Mouse (Mus musculus) forebrain, embryonic 11.5 days (tissue): ENCODE measurements at regions not wholly inside any gene's neighbourhood (a gene's known extent, or its start where the extent isn't known, plus 50 kb on each side); places are given as distances from the start of the nearest gene placed in this dataset.

Source experiments
- ATAC-seq: fragments of 200-750 bp; cut with Nextera tagmentation; replicated peaks from 2 replicates; pipeline ENCODE4 v1.8.0; 2017; ENCODE audit warnings: moderate TSS enrichment; ENCODE audit not compliant: low FRiP score
- DNase-seq: peaks from one replicate; pipeline ENCODE4 v3.0.0-alpha.2; 2017; ENCODE audit warnings: low spot score
- H3K27ac ChIP-seq: fragments of 300-500 bp; sonication (generic); 2 replicates; pipeline ENCODE4 v1.5.1; 2014; ENCODE audit warnings: low read depth, low read length
- H3K27me3 ChIP-seq: fragments of 300-500 bp; sonication (generic); 2 replicates; pipeline ENCODE4 v1.6.1; 2014; ENCODE audit warnings: mild to moderate bottlenecking, low read length, mixed read lengths; ENCODE audit not compliant: control insufficient read depth, insufficient read depth
- H3K36me3 ChIP-seq: fragments of 300-500 bp; sonication (generic); 2 replicates; pipeline ENCODE4 v1.6.1; 2014; ENCODE audit warnings: mild to moderate bottlenecking, low read length, moderate library complexity, mixed read lengths; ENCODE audit not compliant: control insufficient read depth, insufficient read depth
- H3K4me1 ChIP-seq: fragments of 300-500 bp; sonication (generic); replicated peaks from 2 replicates; pipeline ENCODE4 v1.6.1; 2014; ENCODE audit warnings: low read length, mixed read lengths; ENCODE audit not compliant: control insufficient read depth, insufficient read depth
- H3K4me2 ChIP-seq: fragments of 300-500 bp; sonication (generic); 2 replicates; pipeline ENCODE4 v1.6.1; 2014; ENCODE audit warnings: low read depth, mild to moderate bottlenecking, low read length, moderate library complexity, mixed read lengths; ENCODE audit not compliant: severe bottlenecking
- H3K4me3 ChIP-seq: fragments of 300-500 bp; sonication (generic); 2 replicates; pipeline ENCODE4 v1.5.1; 2014; ENCODE audit warnings: low read depth, low read length
- H3K9ac ChIP-seq: fragments of 300-500 bp; sonication (generic); 2 replicates; pipeline ENCODE4 v1.6.1; 2014; ENCODE audit warnings: low read length
- H3K9me3 ChIP-seq: fragments of 300-500 bp; sonication (generic); 2 replicates; pipeline ENCODE4 v1.6.1; 2016; ENCODE audit warnings: low read length, mixed read lengths; ENCODE audit not compliant: control insufficient read depth
- WGBS: fragments of 180-500 bp; shearing (Covaris S2); extraction: QIAGEN DNeasy Blood & Tissue Kit; methylation state at CpG from one replicate; pipeline ENCODE4 v1.1.7; 2014; 5-methylcytosine and 5-hydroxymethylcytosine counted together

- Histone ChIP-seq H3K4me2 (no peak overlapping the region), H3K27ac (no peak overlapping the region), H3K4me1 (peaks cover 10% of the 10 kb centered on the region; the same call in 1 of the 2 replicates), H3K4me3 (no peak overlapping the region), H3K9me3 (no peaks in the 10 kb centered on the region), H3K36me3 (no peaks in the 10 kb centered on the region), H3K9ac (no peak overlapping the region), H3K27me3 (no peaks in the 10 kb centered on the region)
- ATAC-seq = no peak
- no peak for DNase-seq
- 78% methylated on average over 5 of the region's 5 CpGs for WGBS
Measured at GRCm38 (mm10) chr13:48018606-48019005, 242.4 kb upstream of the Id4 start.

GRCm38 (mm10) chr13:48022958-48023615, 237.9 kb upstream of the Id4 start:
- H3K9ac ChIP-seq = 0 out of 2 replicates have a peak overlapping the region, but pooled peaks have one; percentile 2
- WGBS = 43% methylated on average over 7 of the region's 7 CpGs
- H3K9me3 ChIP-seq = no peaks in the 10 kb centered on the region
- H3K4me1 ChIP-seq = 0 out of 2 replicates have a peak, but pooled peaks cover 3% of the 10 kb centered on the region
- DNase-seq (no peak), ATAC-seq (no peak)
- no peak overlapping the region for H3K4me3 ChIP-seq
- H3K27ac ChIP-seq = no peak overlapping the region
- no peaks in the 10 kb centered on the region for H3K36me3 ChIP-seq
- H3K27me3 ChIP-seq = no peaks in the 10 kb centered on the region
- H3K4me2 ChIP-seq = no peak overlapping the region

GRCm38 (mm10) chr13:48027775-48028489, 233.1 kb upstream of the Id4 start:
- Histone ChIP-seq H3K4me2 (no peak overlapping the region), H3K9me3 (no peaks in the 10 kb centered on the region), H3K4me3 (no peak overlapping the region), H3K27me3 (no peaks in the 10 kb centered on the region), H3K9ac (no peak overlapping the region), H3K36me3 (no peaks in the 10 kb centered on the region), H3K4me1 (no peaks in the 10 kb centered on the region), H3K27ac (no peak overlapping the region)
- WGBS = 79% methylated on average over 7 of the region's 7 CpGs
- DNase-seq (no peak), ATAC-seq (no peak)

GRCm38 (mm10) chr13:48031491-48031890, 229.5 kb upstream of the Id4 start:
- WGBS = 77% methylated on average over 8 of the region's 8 CpGs
- H3K9me3 ChIP-seq = no peaks in the 10 kb centered on the region
- H3K36me3 ChIP-seq = no peaks in the 10 kb centered on the region
- no peak overlapping the region for H3K4me3 ChIP-seq
- no peak overlapping the region for H3K4me2 ChIP-seq
- H3K27ac ChIP-seq = no peak overlapping the region
- DNase-seq (no peak), ATAC-seq (no peak)
- H3K27me3 ChIP-seq = no peaks in the 10 kb centered on the region
- H3K9ac ChIP-seq = no peak overlapping the region
- H3K4me1 ChIP-seq = no peaks in the 10 kb centered on the region

- 29% methylated on average over 4 of the region's 4 CpGs for WGBS
- DNase-seq = no peak
- 0 out of 2 replicates have a peak, but pooled peaks have one; percentile 4 for ATAC-seq
- Histone ChIP-seq H3K36me3 (no peaks in the 10 kb centered on the region), H3K4me2 (no peak overlapping the region), H3K27ac (peak overlapping the region; percentile 51; the same call in 1 of the 2 replicates), H3K4me3 (no peak overlapping the region), H3K4me1 (peaks cover 11% of the 10 kb centered on the region; the same call in 1 of the 2 replicates), H3K27me3 (no peaks in the 10 kb centered on the region), H3K9me3 (no peaks in the 10 kb centered on the region; the same call in 1 of the 2 replicates), H3K9ac (no peak overlapping the region)
Measured at GRCm38 (mm10) chr13:48042172-48042571, 218.9 kb upstream of the Id4 start.

- peaks cover 11% of the 10 kb centered on the region; the same call in 1 of the 2 replicates for H3K4me1 ChIP-seq
- H3K4me2 ChIP-seq = no peak overlapping the region
- DNase-seq = no peak
- WGBS = 56% methylated on average over 6 of the region's 6 CpGs
- peak overlapping the region; percentile 51; the same call in 1 of the 2 replicates for H3K27ac ChIP-seq
- no peak overlapping the region for H3K9ac ChIP-seq
- no peaks in the 10 kb centered on the region for H3K27me3 ChIP-seq
- ATAC-seq = no peak
- H3K4me3 ChIP-seq = no peak overlapping the region
- no peaks in the 10 kb centered on the region; the same call in 1 of the 2 replicates for H3K9me3 ChIP-seq
- H3K36me3 ChIP-seq = no peaks in the 10 kb centered on the region
Measured at GRCm38 (mm10) chr13:48042572-48042971, 218.5 kb upstream of the Id4 start.

GRCm38 (mm10) chr13:48046201-48046750, 214.8 kb upstream of the Id4 start:
- DNase-seq (no peak), ATAC-seq (no peak)
- H3K36me3 ChIP-seq = no peaks in the 10 kb centered on the region
- WGBS = 81% methylated on average over 25 of the region's 25 CpGs
- no peak overlapping the region for H3K4me3 ChIP-seq
- H3K4me2 ChIP-seq = no peak overlapping the region
- H3K27ac ChIP-seq = no peak overlapping the region
- H3K27me3 ChIP-seq = no peaks in the 10 kb centered on the region
- peaks cover 11% of the 10 kb centered on the region; the same call in 1 of the 2 replicates for H3K4me1 ChIP-seq
- no peak overlapping the region for H3K9ac ChIP-seq
- H3K9me3 ChIP-seq = no peaks in the 10 kb centered on the region

- DNase-seq = no peak
- ATAC-seq = no peak
- no peak overlapping the region for H3K9ac ChIP-seq
- H3K36me3 ChIP-seq = no peaks in the 10 kb centered on the region
- WGBS = 95% methylated on average over 6 of the region's 6 CpGs
- no peak overlapping the region for H3K27ac ChIP-seq
- no peak overlapping the region for H3K4me2 ChIP-seq
- no peaks in the 10 kb centered on the region for H3K9me3 ChIP-seq
- no peaks in the 10 kb centered on the region for H3K27me3 ChIP-seq
- no peaks in the 10 kb centered on the region for H3K4me1 ChIP-seq
- no peak overlapping the region for H3K4me3 ChIP-seq
Measured at GRCm38 (mm10) chr13:48049796-48050195, 211.2 kb upstream of the Id4 start.
